Mouse (Mus musculus): ENCODE measurements around the gene AU021092. TPM values are rescaled to one million over a fixed set of nuclear protein-coding genes. Genes with fewer than 3 reads are reported as not detected.
"Not testable (repeated sequence)": the region's sequence is repeated elsewhere in the genome, so short reads cannot be mapped to it uniquely, and the experiment has no call there.

The AU021092 gene
- polyA plus RNA-seq, 1 experiment from 2014 or later, result 5.2 TPM

DNA sequence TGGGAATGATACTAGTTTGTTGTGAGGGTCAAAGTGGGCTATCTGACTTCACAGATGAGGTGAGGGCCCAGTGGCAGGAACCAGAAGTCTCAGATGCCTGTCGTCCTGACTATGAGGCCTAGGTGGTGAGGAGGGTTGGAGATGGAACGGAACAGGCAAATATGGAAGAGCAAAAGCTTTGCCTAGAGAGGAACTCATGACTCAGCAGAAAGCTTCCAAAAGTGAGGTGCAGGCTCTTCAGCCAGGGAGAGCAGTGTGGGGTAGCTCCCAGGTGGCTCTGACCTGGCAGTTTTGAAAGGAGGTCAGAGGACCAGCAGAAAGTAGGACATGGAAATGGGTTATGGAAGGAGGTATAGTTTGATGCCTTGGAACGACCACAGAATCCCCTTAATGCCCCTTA lies 28.8 kb upstream of the AU021092 start:
- Histone ChIP-seq H3K9ac (ENCODE audit: low read length) (no peak overlapping the region), H3K4me1 (ENCODE audit: control insufficient read depth, insufficient read depth, low read length) (peaks cover 6% of the 10 kb centered on the region), H3K27ac (ENCODE audit: low read depth, low read length) (no peak overlapping the region), H3K4me3 (ENCODE audit: low read depth, low read length) (no peak overlapping the region), H3K27me3 (ENCODE audit: control insufficient read depth, insufficient read depth, low read length) (no peaks in the 10 kb centered on the region), H3K9me3 (ENCODE audit: control insufficient read depth, low read length) (no peaks in the 10 kb centered on the region), H3K4me2 (ENCODE audit: low read depth) (no peak overlapping the region), H3K36me3 (ENCODE audit: control insufficient read depth, insufficient read depth, low read length) (peaks cover 7% of the 10 kb centered on the region; the same call in 1 of the 2 replicates)
- no peak for DNase-seq (ENCODE audit: low spot score)
- ATAC-seq (ENCODE audit: insufficient read depth, low FRiP score, low TSS enrichment), result no peak
- 87% methylated on average over 3 of the region's 3 CpGs for WGBS

DNA sequence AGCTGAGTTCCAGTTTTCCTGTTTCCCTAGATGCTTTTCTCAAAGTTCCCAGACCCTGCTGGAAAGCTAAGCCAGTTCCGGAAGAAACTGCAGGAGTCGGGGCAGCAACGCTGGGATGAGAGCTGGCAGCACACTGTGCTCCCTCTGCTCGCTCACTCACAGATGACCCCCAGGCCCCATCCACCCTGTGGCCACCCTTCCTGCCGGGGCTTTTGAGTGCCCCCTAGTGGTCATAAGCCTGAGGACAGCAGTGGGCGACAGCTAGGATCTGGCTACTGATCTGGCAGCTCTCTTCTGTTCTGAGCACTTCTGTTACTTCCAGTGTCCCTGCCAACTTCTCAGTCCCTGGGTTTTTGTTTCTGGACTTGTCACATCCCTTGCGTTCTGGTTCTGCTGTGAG lies 22.3 kb upstream of the AU021092 start:
- H3K9ac ChIP-seq (ENCODE audit: low read length), result no peak overlapping the region
- H3K4me1 ChIP-seq (ENCODE audit: control insufficient read depth, insufficient read depth, low read length), result no peaks in the 10 kb centered on the region
- no peak overlapping the region for H3K27ac ChIP-seq (ENCODE audit: low read depth, low read length)
- ATAC-seq (ENCODE audit: insufficient read depth, low FRiP score, low TSS enrichment) (0 out of 2 replicates have a peak, but pooled peaks have one; percentile 23), DNase-seq (ENCODE audit: low spot score) (peak; percentile 67)
- peaks cover 5% of the 10 kb centered on the region for H3K36me3 ChIP-seq (ENCODE audit: control insufficient read depth, insufficient read depth, low read length)
- no peaks in the 10 kb centered on the region for H3K9me3 ChIP-seq (ENCODE audit: control insufficient read depth, low read length)
- 31% methylated on average over 7 of the region's 7 CpGs for WGBS
- no peaks in the 10 kb centered on the region for H3K27me3 ChIP-seq (ENCODE audit: control insufficient read depth, insufficient read depth, low read length)
- H3K4me2 ChIP-seq (ENCODE audit: low read depth), result no peak overlapping the region
- H3K4me3 ChIP-seq (ENCODE audit: low read depth, low read length), result no peak overlapping the region

DNA sequence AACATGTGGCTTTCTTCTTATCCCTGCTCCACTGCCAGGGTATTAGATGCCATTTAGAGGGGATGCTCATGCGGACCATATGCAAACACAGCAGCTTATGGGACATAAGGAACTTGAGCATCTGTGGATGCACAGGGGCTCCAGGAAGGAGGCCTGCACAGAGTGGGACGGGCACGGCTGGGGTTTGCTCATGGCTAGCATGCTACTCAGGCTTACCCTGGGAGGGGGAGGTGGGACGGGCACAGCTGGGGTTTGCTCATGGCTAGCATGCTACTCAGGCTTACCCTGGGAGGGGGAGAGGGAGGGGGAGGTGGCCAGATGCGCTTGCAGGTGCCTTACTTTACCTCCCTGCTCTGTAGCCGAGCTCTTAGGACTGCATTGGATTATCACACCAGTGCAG lies 20.8 kb upstream of the AU021092 start:
- WGBS, result 90% methylated on average over 6 of the region's 6 CpGs
- no peaks in the 10 kb centered on the region; the same call in none of the 2 replicates for H3K36me3 ChIP-seq (ENCODE audit: control insufficient read depth, insufficient read depth, low read length)
- H3K4me2 ChIP-seq (ENCODE audit: low read depth), result no peak overlapping the region
- H3K27ac ChIP-seq (ENCODE audit: low read depth, low read length), result no peak overlapping the region
- H3K4me3 ChIP-seq (ENCODE audit: low read depth, low read length), result no peak overlapping the region
- H3K9me3 ChIP-seq (ENCODE audit: control insufficient read depth, low read length), result no peaks in the 10 kb centered on the region
- no peaks in the 10 kb centered on the region for H3K4me1 ChIP-seq (ENCODE audit: control insufficient read depth, insufficient read depth, low read length)
- H3K9ac ChIP-seq (ENCODE audit: low read length), result no peak overlapping the region
- ATAC-seq (ENCODE audit: insufficient read depth, low FRiP score, low TSS enrichment) (no peak), DNase-seq (ENCODE audit: low spot score) (no peak)
- H3K27me3 ChIP-seq (ENCODE audit: control insufficient read depth, insufficient read depth, low read length), result no peaks in the 10 kb centered on the region

DNA sequence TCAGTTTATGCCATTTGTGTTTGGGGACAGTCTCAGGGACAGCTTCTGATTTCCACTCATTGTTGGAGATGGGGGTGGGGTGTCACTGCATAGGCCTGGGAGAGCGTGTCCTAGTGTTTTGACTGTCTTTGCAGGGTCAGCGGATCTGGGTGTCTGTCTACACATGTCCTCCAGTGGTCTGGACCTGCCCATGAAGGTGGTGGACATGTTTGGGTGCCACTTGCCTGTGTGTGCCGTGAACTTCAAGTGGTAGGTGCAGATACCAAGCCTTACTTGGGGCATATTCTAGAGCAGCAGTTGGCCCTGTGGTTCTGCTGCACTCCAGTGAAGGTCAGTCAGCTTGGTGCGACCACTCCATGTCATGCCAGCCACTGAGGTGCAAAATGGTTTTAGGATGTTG lies 20.3 kb upstream of the AU021092 start:
- H3K27me3 ChIP-seq (ENCODE audit: control insufficient read depth, insufficient read depth, low read length), result no peaks in the 10 kb centered on the region
- ATAC-seq (ENCODE audit: insufficient read depth, low FRiP score, low TSS enrichment) (no peak), DNase-seq (ENCODE audit: low spot score) (no peak)
- H3K9ac ChIP-seq (ENCODE audit: low read length), result no peak overlapping the region
- H3K4me3 ChIP-seq (ENCODE audit: low read depth, low read length), result no peak overlapping the region
- no peak overlapping the region for H3K27ac ChIP-seq (ENCODE audit: low read depth, low read length)
- 87% methylated on average over 4 of the region's 4 CpGs for WGBS
- no peaks in the 10 kb centered on the region; the same call in none of the 2 replicates for H3K36me3 ChIP-seq (ENCODE audit: control insufficient read depth, insufficient read depth, low read length)
- H3K9me3 ChIP-seq (ENCODE audit: control insufficient read depth, low read length), result no peaks in the 10 kb centered on the region
- H3K4me2 ChIP-seq (ENCODE audit: low read depth), result no peak overlapping the region
- no peaks in the 10 kb centered on the region for H3K4me1 ChIP-seq (ENCODE audit: control insufficient read depth, insufficient read depth, low read length)

DNA sequence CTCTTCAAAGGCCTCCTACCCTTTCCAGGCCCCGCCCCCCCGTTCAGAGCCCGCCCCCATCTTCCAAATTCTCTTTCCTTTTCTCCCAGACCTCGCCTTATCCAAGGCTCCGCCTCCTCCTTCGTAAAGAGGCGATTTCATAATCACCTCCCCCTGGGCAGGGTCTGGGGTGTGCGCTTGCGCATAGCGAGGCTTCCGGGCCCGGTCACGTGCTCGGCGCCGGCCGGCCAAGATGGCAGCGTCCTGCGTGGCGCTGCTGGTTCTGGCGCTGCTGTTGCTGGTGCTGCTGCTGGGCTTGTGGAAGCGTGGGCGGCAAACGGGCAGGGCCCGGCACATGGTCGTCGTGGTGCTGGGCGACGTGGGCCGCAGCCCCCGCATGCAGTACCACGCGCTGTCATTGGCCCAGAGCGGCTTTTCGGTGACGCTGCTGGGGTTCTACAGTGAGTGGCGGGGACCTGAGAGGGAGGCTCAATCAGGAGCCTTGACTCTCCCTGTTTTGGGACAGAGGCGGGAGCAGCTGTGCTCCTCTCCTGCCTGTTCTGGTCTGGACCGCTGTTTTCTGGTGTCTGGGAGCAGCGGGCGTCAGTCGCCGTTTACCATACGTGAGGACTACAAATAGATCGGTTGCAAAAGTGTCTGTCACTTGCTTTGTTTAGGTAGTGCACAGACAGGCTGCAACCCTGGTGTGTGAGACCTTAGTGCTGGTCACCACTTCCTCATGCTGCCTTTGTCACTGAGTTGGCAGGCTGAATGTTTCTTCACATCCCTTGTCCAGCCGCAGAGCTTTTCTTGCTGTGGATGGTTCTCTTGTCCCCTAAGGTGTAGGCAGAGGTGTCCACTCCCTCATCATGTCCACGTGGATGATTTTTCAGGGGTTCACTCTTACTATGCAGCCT lies 11.6 kb upstream of the AU021092 start, which contains the start of gene Alg1:
Gene Alg1, plus strand, starts transcription at position 204 of the 896 bp plus-strand sequence.
- no peaks in the 10 kb centered on the region for H3K36me3 ChIP-seq (ENCODE audit: control insufficient read depth, insufficient read depth, low read length)
- no peaks in the 10 kb centered on the region for H3K27me3 ChIP-seq (ENCODE audit: control insufficient read depth, insufficient read depth, low read length)
- WGBS, result 2% methylated on average over 47 of the region's 47 CpGs
- H3K4me3 ChIP-seq (ENCODE audit: low read depth, low read length), result peak within 1 kb of the TSS; percentile 74
- DNase-seq (ENCODE audit: low spot score), result peak; percentile 93
- H3K9ac ChIP-seq (ENCODE audit: low read length), result peak within 1 kb of the TSS; percentile 75
- no peaks in the 10 kb centered on the region for H3K9me3 ChIP-seq (ENCODE audit: control insufficient read depth, low read length)
- H3K4me2 ChIP-seq (ENCODE audit: low read depth), result peak within 1 kb of the TSS; percentile 82
- peak; percentile 93 for ATAC-seq (ENCODE audit: insufficient read depth, low FRiP score, low TSS enrichment)
- H3K27ac ChIP-seq (ENCODE audit: low read depth, low read length), result no peak within 1 kb of the TSS
- peaks cover 4% of the 10 kb centered on the region; the same call in 1 of the 2 replicates for H3K4me1 ChIP-seq (ENCODE audit: control insufficient read depth, insufficient read depth, low read length)

DNA sequence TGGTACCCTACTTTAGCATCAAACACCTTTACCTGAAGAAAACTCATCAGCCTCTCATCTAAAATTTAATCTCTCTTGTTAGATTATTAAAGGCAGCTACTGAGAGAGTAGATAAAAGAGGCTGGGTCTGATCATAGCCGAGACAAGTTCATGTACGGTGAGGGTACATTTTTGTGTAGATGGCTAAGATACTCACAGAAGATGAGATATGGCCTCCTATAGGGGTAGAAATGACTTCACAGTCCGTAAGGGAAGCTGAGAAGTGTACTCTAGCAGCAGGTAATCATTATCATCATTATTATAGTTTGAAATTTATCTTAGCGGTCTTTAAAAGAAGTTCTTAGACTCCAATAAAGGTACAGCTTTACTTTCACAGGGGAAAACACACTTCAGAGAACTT lies 10.9 kb upstream of the AU021092 start:
- no peak for DNase-seq (ENCODE audit: low spot score)
- Histone ChIP-seq H3K27me3 (ENCODE audit: control insufficient read depth, insufficient read depth, low read length) (no peaks in the 10 kb centered on the region), H3K27ac (ENCODE audit: low read depth, low read length) (no peak overlapping the region), H3K9ac (ENCODE audit: low read length) (no peak overlapping the region), H3K4me1 (ENCODE audit: control insufficient read depth, insufficient read depth, low read length) (peaks cover 4% of the 10 kb centered on the region; the same call in 1 of the 2 replicates), H3K36me3 (ENCODE audit: control insufficient read depth, insufficient read depth, low read length) (no peaks in the 10 kb centered on the region), H3K9me3 (ENCODE audit: control insufficient read depth, low read length) (no peaks in the 10 kb centered on the region), H3K4me2 (ENCODE audit: low read depth) (peak overlapping the region; percentile 82), H3K4me3 (ENCODE audit: low read depth, low read length) (no peak overlapping the region)
- WGBS, result 71% methylated on average over 4 of the region's 4 CpGs
- ATAC-seq (ENCODE audit: insufficient read depth, low FRiP score, low TSS enrichment), result peak; percentile 17

DNA sequence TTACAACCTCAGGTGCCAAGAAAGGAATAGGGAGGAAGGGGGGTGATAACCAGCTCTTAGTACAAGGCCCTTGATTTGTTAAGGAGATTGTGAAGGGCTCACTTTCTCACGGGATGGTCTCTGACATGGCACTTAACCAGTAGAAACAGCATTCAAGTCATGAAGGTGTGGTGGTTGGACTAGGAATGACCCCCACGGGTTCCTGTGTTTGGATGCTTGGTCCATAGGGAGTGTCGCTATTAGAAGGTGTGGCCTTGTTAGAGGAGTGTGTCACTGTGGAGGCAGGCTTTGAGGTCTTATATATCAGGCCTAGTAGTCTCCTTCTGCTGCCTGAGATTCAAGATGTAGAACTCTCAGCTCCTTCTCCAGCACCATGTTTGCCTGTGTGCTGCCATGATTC lies 6.0 kb upstream of the AU021092 start:
- H3K27me3 ChIP-seq (ENCODE audit: control insufficient read depth, insufficient read depth, low read length); H3K4me1 ChIP-seq (ENCODE audit: control insufficient read depth, insufficient read depth, low read length); H3K4me2 ChIP-seq (ENCODE audit: low read depth); H3K4me3 ChIP-seq (ENCODE audit: low read depth, low read length); ATAC-seq (ENCODE audit: insufficient read depth, low FRiP score, low TSS enrichment); H3K9ac ChIP-seq (ENCODE audit: low read length); H3K36me3 ChIP-seq (ENCODE audit: control insufficient read depth, insufficient read depth, low read length); DNase-seq (ENCODE audit: low spot score); H3K27ac ChIP-seq (ENCODE audit: low read depth, low read length); H3K9me3 ChIP-seq (ENCODE audit: control insufficient read depth, low read length): not testable (repeated sequence)
- 73% methylated on average over 3 of the region's 3 CpGs for WGBS

DNA sequence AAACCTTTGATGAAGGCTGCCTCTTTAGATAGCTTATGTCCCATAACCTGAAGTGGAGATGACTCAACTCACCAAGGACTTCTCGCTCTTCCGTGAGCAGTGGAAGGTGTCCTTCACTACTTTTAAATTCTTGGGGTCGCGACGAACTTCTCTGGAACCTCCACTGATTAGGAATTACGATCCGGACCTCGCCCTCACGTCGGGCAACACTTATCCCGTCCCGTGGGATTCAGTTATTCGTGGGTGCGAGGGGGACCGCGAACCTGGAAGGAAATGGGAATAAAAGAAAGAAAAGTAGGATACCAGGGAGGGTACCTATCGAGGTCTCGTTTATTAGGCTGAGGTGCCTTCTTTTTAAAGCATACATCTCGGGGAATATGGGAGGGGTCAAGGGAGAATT lies 5.4 kb upstream of the AU021092 start:
- 84% methylated on average over 19 of the region's 19 CpGs for WGBS
- H3K27ac ChIP-seq (ENCODE audit: low read depth, low read length); DNase-seq (ENCODE audit: low spot score); ATAC-seq (ENCODE audit: insufficient read depth, low FRiP score, low TSS enrichment); H3K4me2 ChIP-seq (ENCODE audit: low read depth); H3K9me3 ChIP-seq (ENCODE audit: control insufficient read depth, low read length); H3K4me1 ChIP-seq (ENCODE audit: control insufficient read depth, insufficient read depth, low read length); H3K9ac ChIP-seq (ENCODE audit: low read length); H3K27me3 ChIP-seq (ENCODE audit: control insufficient read depth, insufficient read depth, low read length); H3K4me3 ChIP-seq (ENCODE audit: low read depth, low read length); H3K36me3 ChIP-seq (ENCODE audit: control insufficient read depth, insufficient read depth, low read length): not testable (repeated sequence)

DNA sequence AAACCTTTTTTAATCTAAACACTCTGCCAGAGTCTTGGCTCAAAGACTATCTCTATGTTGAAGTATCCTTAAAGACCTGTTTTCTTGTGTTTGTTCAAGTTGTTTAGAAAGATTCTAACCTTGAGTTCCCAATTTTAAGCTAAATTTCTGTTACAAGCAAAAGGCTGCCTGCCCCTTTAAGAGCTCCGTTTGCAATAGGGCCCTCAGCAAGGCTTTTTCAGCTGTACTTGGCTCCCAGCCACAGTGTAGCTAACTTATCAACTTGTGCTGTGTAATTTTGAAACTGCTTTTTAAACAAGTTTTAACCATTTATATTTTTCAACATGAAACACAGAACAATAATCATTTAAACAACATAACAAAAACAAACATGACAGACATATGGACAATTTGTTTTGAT lies 4.4 kb upstream of the AU021092 start:
- 18% methylated on average over 1 of the region's 1 CpGs for WGBS

More for the DNA sequence above, 4.4 kb upstream of the AU021092 start:
- not testable (repeated sequence) for H3K27me3 ChIP-seq (ENCODE audit: control insufficient read depth, insufficient read depth, low read length); H3K27ac ChIP-seq (ENCODE audit: low read depth, low read length); H3K4me2 ChIP-seq (ENCODE audit: low read depth); H3K9me3 ChIP-seq (ENCODE audit: control insufficient read depth, low read length); ATAC-seq (ENCODE audit: insufficient read depth, low FRiP score, low TSS enrichment); DNase-seq (ENCODE audit: low spot score); H3K36me3 ChIP-seq (ENCODE audit: control insufficient read depth, insufficient read depth, low read length); H3K4me1 ChIP-seq (ENCODE audit: control insufficient read depth, insufficient read depth, low read length); H3K4me3 ChIP-seq (ENCODE audit: low read depth, low read length); H3K9ac ChIP-seq (ENCODE audit: low read length)
